Mouse (Mus musculus) heart, adult 2 months (tissue): ENCODE results near the gene March4. TPM values are rescaled to one million over a fixed set of nuclear protein-coding genes. Genes with fewer than 3 reads are reported as not detected.

ENCODE experiments used
- DNase-seq, 2 experiments: peaks; one replicate each; pipeline ENCODE4 v3.0.0; 2021
- H3K27ac ChIP-seq: fragments of 200-600 bp; 2 replicates; pipeline ENCODE4 v1.8.1; 2022
- H3K27me3 ChIP-seq: fragments of 200-500 bp; 2 replicates; pipeline ENCODE4 v1.6.1; 2012; ENCODE audit warnings: mild to moderate bottlenecking, low read length, inconsistent platforms, mixed read lengths; ENCODE audit not compliant: control insufficient read depth, insufficient read depth
- H3K36me3 ChIP-seq: fragments of 200-500 bp; 2 replicates; pipeline ENCODE4 v1.6.1; 2012; ENCODE audit warnings: low read length, inconsistent platforms; ENCODE audit not compliant: control insufficient read depth, insufficient read depth
- H3K4me1 ChIP-seq: fragments of 200-500 bp; 2 replicates; pipeline ENCODE4 v1.6.1; 2011; ENCODE audit warnings: low read length; ENCODE audit not compliant: control insufficient read depth, insufficient read depth
- H3K4me3 ChIP-seq: fragments of 200-600 bp; 2 replicates; pipeline ENCODE4 v1.8.1; 2022
- H3K79me2 ChIP-seq: fragments of 200-500 bp; replicated peaks from 2 replicates; pipeline ENCODE4 v1.6.1; 2012; ENCODE audit warnings: mild to moderate bottlenecking, inconsistent platforms, low read length, moderate library complexity, mixed read lengths; ENCODE audit not compliant: control insufficient read depth, insufficient read depth
- H3K9ac ChIP-seq: fragments of 200-500 bp; 2 replicates; pipeline ENCODE4 v1.6.1; 2012; ENCODE audit warnings: low read depth, mild to moderate bottlenecking, control low read depth, inconsistent platforms, low read length, mixed read lengths
- CTCF ChIP-seq: fragments of 200-600 bp; IDR thresholded peaks from 2 replicates; pipeline ENCODE4 v1.8.1; 2022; ENCODE audit warnings: antibody characterized with exemption, mild to moderate bottlenecking, moderate library complexity
- EP300 ChIP-seq: fragments of 200-500 bp; IDR thresholded peaks from 2 replicates; pipeline ENCODE4 v1.6.1; 2011; ENCODE audit warnings: low read depth, low read length, control low read depth; ENCODE audit not compliant: insufficient read depth
- POLR2A ChIP-seq: fragments of 200-500 bp; IDR thresholded peaks from 2 replicates; pipeline ENCODE4 v1.6.1; 2011; ENCODE audit warnings: mild to moderate bottlenecking, low read depth, low read length, control low read depth; ENCODE audit not compliant: insufficient read depth
- WGBS: fragments of 180-500 bp; shearing (Covaris S2); methylation state at CpG from one replicate; pipeline ENCODE4 v1.1.7; 2018; 5-methylcytosine and 5-hydroxymethylcytosine counted together
- intact Hi-C: fragments of 180-260 bp; cut with DNase I; formaldehyde crosslinking; loops from one replicate; pipeline ENCODE4 v1.15.1; 2025
- polyA plus RNA-seq: library from polyadenylated mRNA; depleted of rRNA; stranded (reverse); fragments of >200 nt; gene quantifications from 2 replicates; pipeline ENCODE4 v1.2.3, GENCODE M21; 2012; rRNA removed
- total RNA-seq, 2 experiments: library from RNA; stranded (reverse); gene quantifications; 2 replicates each; pipeline ENCODE4 v1.2.3; 2021

The March4 gene
- total and polyA plus RNA-seq, 3 experiments: 0.12 TPM; not detected in 2

- Histone ChIP-seq H3K27ac (no peak overlapping the region), H3K27me3 (no peaks in the 10 kb centered on the region), H3K4me1 (no peaks in the 10 kb centered on the region), H3K36me3 (no peaks in the 10 kb centered on the region), H3K4me3 (no peak overlapping the region), H3K9ac (no peak overlapping the region), H3K79me2 (no peaks in the 10 kb centered on the region)
- WGBS: 80% methylated on average over 7 of the region's 7 CpGs
- no peak for DNase-seq
- TF ChIP-seq CTCF: no peak
- no peak for TF ChIP-seq EP300
- no peak for TF ChIP-seq POLR2A
- intact Hi-C loops: no loop called here
Observed at GRCm38 (mm10) chr1:72383056-72383455, 153.7 kb downstream of the March4 start.

- WGBS: 98% methylated on average over 3 of the region's 3 CpGs
- intact Hi-C loops: no loop called here
- no peaks in the 10 kb centered on the region for H3K4me1 ChIP-seq
- no peaks in the 10 kb centered on the region for H3K27me3 ChIP-seq
- no peak for DNase-seq
- H3K36me3 ChIP-seq: no peaks in the 10 kb centered on the region
- no peak overlapping the region for H3K4me3 ChIP-seq
- no peaks in the 10 kb centered on the region for H3K79me2 ChIP-seq
- H3K9ac ChIP-seq: no peak overlapping the region
- H3K27ac ChIP-seq: no peak overlapping the region
- peak; percentile 23; the same call in 1 of the 2 replicates for TF ChIP-seq CTCF
- no peak for TF ChIP-seq EP300
- no peak for TF ChIP-seq POLR2A
Observed at GRCm38 (mm10) chr1:72380544-72380943, 156.2 kb downstream of the March4 start.

- Histone ChIP-seq H3K36me3 (no peaks in the 10 kb centered on the region), H3K9ac (no peak overlapping the region), H3K27ac (no peak overlapping the region), H3K79me2 (no peaks in the 10 kb centered on the region), H3K27me3 (no peaks in the 10 kb centered on the region), H3K4me1 (no peaks in the 10 kb centered on the region), H3K4me3 (no peak overlapping the region)
- no peak for DNase-seq
- TF ChIP-seq EP300 (no peak), POLR2A (no peak), CTCF (no peak)
- 94% methylated on average over 11 of the region's 11 CpGs for WGBS
- intact Hi-C loops: no loop called here
Observed at GRCm38 (mm10) chr1:72379752-72380353, 156.9 kb downstream of the March4 start.

- no peaks in the 10 kb centered on the region for H3K79me2 ChIP-seq
- H3K27me3 ChIP-seq: no peaks in the 10 kb centered on the region
- H3K9ac ChIP-seq: no peak overlapping the region
- no peak overlapping the region for H3K4me3 ChIP-seq
- DNase-seq: no peak
- no peaks in the 10 kb centered on the region for H3K4me1 ChIP-seq
- intact Hi-C loops: no loop called here
- 46% methylated on average over 4 of the region's 4 CpGs for WGBS
- H3K27ac ChIP-seq: no peak overlapping the region
- H3K36me3 ChIP-seq: no peaks in the 10 kb centered on the region
- TF ChIP-seq POLR2A (no peak), CTCF (no peak), EP300 (no peak)
Observed at GRCm38 (mm10) chr1:72378151-72378550, 158.6 kb downstream of the March4 start.

Other genes with a start within 250 kb of the March4 start
- 10 to 100 TPM; 14.1 to 16.2 TPM for gene Xrcc5, start 229.5 kb downstream of the March4 start, total RNA-seq
- 3.6 and 7.8 TPM in 2 replicates for gene Xrcc5, start 229.5 kb downstream of the March4 start, polyA plus RNA-seq
- gene Smarcal1, start 46.3 kb upstream of the March4 start, total RNA-seq: 10 to 100 TPM; 23.5 to 28.2 TPM
- 24.6 and 28.7 TPM in 2 replicates for gene Smarcal1, start 46.3 kb upstream of the March4 start, polyA plus RNA-seq
- gene Ankar, start 163.6 kb upstream of the March4 start, total RNA-seq: not detected
- not detected in 2 replicates for gene Ankar, start 163.6 kb upstream of the March4 start, polyA plus RNA-seq
- gene Rpl37a, start 174.4 kb upstream of the March4 start, total RNA-seq: 100 to 1,000 TPM; 570 to 661 TPM
- 359 and 364 TPM in 2 replicates for gene Rpl37a, start 174.4 kb upstream of the March4 start, polyA plus RNA-seq